Mouse (Mus musculus) thymus, adult 2 months (tissue): ENCODE data around the gene Gm10382. TPM values are rescaled to one million over a fixed set of nuclear protein-coding genes. Genes with fewer than 3 reads are reported as not detected.

Experiments
- DNase-seq: peaks from one replicate; pipeline ENCODE4 v3.0.0; 2021
- H3K27ac ChIP-seq: fragments of 200-500 bp; 2 replicates; pipeline ENCODE4 v1.5.1; 2012; ENCODE audit warnings: low read length, control low read depth; ENCODE audit not compliant: control insufficient read depth, insufficient read depth
- H3K27me3 ChIP-seq: fragments of 200-500 bp; 2 replicates; pipeline ENCODE4 v1.6.1; 2012; ENCODE audit warnings: mild to moderate bottlenecking, low read length, moderate library complexity, mixed read lengths; ENCODE audit not compliant: control insufficient read depth, insufficient read depth
- H3K36me3 ChIP-seq: fragments of 200-500 bp; 2 replicates; pipeline ENCODE4 v1.6.1; 2012; ENCODE audit warnings: mild to moderate bottlenecking, low read length, moderate library complexity; ENCODE audit not compliant: control insufficient read depth, insufficient read depth
- H3K4me1 ChIP-seq: fragments of 200-500 bp; replicated peaks from 2 replicates; pipeline ENCODE4 v1.6.1; 2012; ENCODE audit warnings: low read length; ENCODE audit not compliant: control insufficient read depth, insufficient read depth
- H3K4me3 ChIP-seq: fragments of 200-500 bp; 2 replicates; pipeline ENCODE4 v1.5.1; 2012; ENCODE audit warnings: mild to moderate bottlenecking, low read length, control low read depth, moderate library complexity; ENCODE audit not compliant: control insufficient read depth, insufficient read depth
- CTCF ChIP-seq: fragments of 200-500 bp; IDR thresholded peaks from 2 replicates; pipeline ENCODE4 v1.5.1; 2012; ENCODE audit warnings: mild to moderate bottlenecking, control low read depth, low read length, moderate library complexity, borderline replicate concordance; ENCODE audit not compliant: control insufficient read depth, poor library complexity, insufficient read depth; ENCODE audit errors: extremely low read depth
- POLR2A ChIP-seq: fragments of 200-500 bp; IDR thresholded peaks from 2 replicates; pipeline ENCODE4 v1.6.1; 2012; ENCODE audit warnings: mild to moderate bottlenecking, low read length, control low read depth, moderate library complexity; ENCODE audit not compliant: control insufficient read depth, poor library complexity, insufficient read depth; ENCODE audit errors: extremely low read depth
- WGBS: fragments of 180-500 bp; shearing (Covaris S2); methylation state at CpG from one replicate; pipeline ENCODE4 v1.1.7; 2018; 5-methylcytosine and 5-hydroxymethylcytosine counted together
- polyA plus RNA-seq: library from polyadenylated mRNA; depleted of rRNA; stranded (reverse); fragments of >200 nt; gene quantifications from 2 replicates; pipeline ENCODE4 v1.2.3, GENCODE M21; 2012; rRNA removed

The Gm10382 gene
- polyA plus RNA-seq: 0.18 TPM in 1 of 2 replicates, not detected in the other

- Histone ChIP-seq H3K27ac (peak within 1 kb of the TSS; percentile 80), H3K4me3 (peak within 1 kb of the TSS; percentile 95), H3K4me1 (peaks cover 20% of the 10 kb centered on the region), H3K36me3 (peaks cover 19% of the 10 kb centered on the region), H3K27me3 (no peaks in the 10 kb centered on the region)
- WGBS: under 1% methylated on average over 41 of the region's 41 CpGs
- DNase-seq: peak; percentile 81
- no peak for TF ChIP-seq CTCF
- TF ChIP-seq POLR2A: no peak
Measured at GRCm38 (mm10) chr5:125389131-125389578, at the start of gene Gm10382. TSS of gene Gm10382 (plus strand) at chr5:125389322.

- no peak for DNase-seq
Measured at GRCm38 (mm10) chr5:125339851-125340531, 49.1 kb upstream of the Gm10382 start.

GRCm38 (mm10) chr5:125340547-125341262 lies 48.4 kb upstream of the Gm10382 start, which contains the start of gene Scarb1:
TSS of gene Scarb1 (minus strand) at chr5:125341094.
- peak; percentile 87 for DNase-seq
- under 1% methylated on average over 42 of the region's 42 CpGs for WGBS

More at GRCm38 (mm10) chr5:125339851-125340531, 49.1 kb upstream of the Gm10382 start:
- 4% methylated on average over 25 of the region's 25 CpGs for WGBS
- peak overlapping the region; percentile 80 for H3K4me3 ChIP-seq
- H3K27me3 ChIP-seq: no peaks in the 10 kb centered on the region
- no peak overlapping the region for H3K27ac ChIP-seq
- no peak for TF ChIP-seq POLR2A
- no peak for TF ChIP-seq CTCF
- H3K4me1 ChIP-seq: peaks cover 26% of the 10 kb centered on the region
- no peaks in the 10 kb centered on the region for H3K36me3 ChIP-seq

GRCm38 (mm10) chr5:125341459-125342090 lies 47.5 kb upstream of the Gm10382 start:
- WGBS: 70% methylated on average over 14 of the region's 14 CpGs
- no peak overlapping the region for H3K27ac ChIP-seq

More at GRCm38 (mm10) chr5:125340547-125341262, 48.4 kb upstream of the Gm10382 start, which contains the start of gene Scarb1:
- Histone ChIP-seq H3K36me3 (no peaks in the 10 kb centered on the region), H3K27ac (no peak within 1 kb of the TSS), H3K4me3 (peak within 1 kb of the TSS; percentile 80), H3K27me3 (no peaks in the 10 kb centered on the region), H3K4me1 (peaks cover 26% of the 10 kb centered on the region)
- TF ChIP-seq POLR2A (0 out of 2 replicates have a peak, but pooled peaks have one; percentile 49), CTCF (no peak)

GRCm38 (mm10) chr5:125344296-125344695 lies 44.8 kb upstream of the Gm10382 start:
- Histone ChIP-seq H3K27ac (no peak overlapping the region), H3K4me1 (peaks cover 21% of the 10 kb centered on the region), H3K36me3 (no peaks in the 10 kb centered on the region), H3K4me3 (no peak overlapping the region), H3K27me3 (no peaks in the 10 kb centered on the region)
- TF ChIP-seq CTCF: no peak
- TF ChIP-seq POLR2A: no peak
- WGBS: 98% methylated on average over 6 of the region's 6 CpGs
- no peak for DNase-seq

More at GRCm38 (mm10) chr5:125341459-125342090, 47.5 kb upstream of the Gm10382 start:
- Histone ChIP-seq H3K4me1 (peaks cover 26% of the 10 kb centered on the region), H3K4me3 (peak overlapping the region; percentile 80; the same call in 1 of the 2 replicates), H3K36me3 (no peaks in the 10 kb centered on the region), H3K27me3 (no peaks in the 10 kb centered on the region)
- no peak for TF ChIP-seq POLR2A
- no peak for TF ChIP-seq CTCF
- no peak for DNase-seq

- TF ChIP-seq POLR2A: no peak
- no peak for TF ChIP-seq CTCF
Measured at GRCm38 (mm10) chr5:125348067-125348466, 41.1 kb upstream of the Gm10382 start.

More at GRCm38 (mm10) chr5:125348067-125348466, 41.1 kb upstream of the Gm10382 start:
- DNase-seq: no peak
- 88% methylated on average over 7 of the region's 7 CpGs for WGBS
- Histone ChIP-seq H3K36me3 (no peaks in the 10 kb centered on the region), H3K27me3 (no peaks in the 10 kb centered on the region), H3K4me1 (no peaks in the 10 kb centered on the region), H3K27ac (no peak overlapping the region), H3K4me3 (no peak overlapping the region)
